Mouse (Mus musculus) kidney, postnatal 0 days (tissue): ENCODE measurements around the gene Pla2g2e. TPM values are rescaled to one million over a fixed set of nuclear protein-coding genes. Genes with fewer than 3 reads are reported as not detected.
"Not testable (repeated sequence)": the region's sequence is repeated elsewhere in the genome, so short reads cannot be mapped to it uniquely, and the experiment has no call there.

Experiments
- ATAC-seq: fragments of 200-750 bp; cut with Nextera tagmentation; replicated peaks from 2 replicates; pipeline ENCODE4 v1.8.0; 2017; ENCODE audit warnings: low read depth, moderate number of reproducible peaks, moderate TSS enrichment, moderate library complexity; ENCODE audit not compliant: low FRiP score
- DNase-seq: peaks from one replicate; pipeline ENCODE4 v3.0.0-alpha.2; 2016; ENCODE audit warnings: low spot score
- H3K27ac ChIP-seq: fragments of 300-500 bp; sonication (generic); 2 replicates; pipeline ENCODE4 v1.5.1; 2014; ENCODE audit warnings: mild to moderate bottlenecking
- H3K27me3 ChIP-seq: fragments of 300-500 bp; sonication (generic); 2 replicates; pipeline ENCODE4 v1.6.1; 2014; ENCODE audit warnings: low read length, mixed read lengths; ENCODE audit not compliant: insufficient read depth
- H3K36me3 ChIP-seq: fragments of 300-500 bp; sonication (generic); 2 replicates; pipeline ENCODE4 v1.6.1; 2014; ENCODE audit warnings: low read length, mixed read lengths; ENCODE audit not compliant: insufficient read depth
- H3K4me1 ChIP-seq: fragments of 300-500 bp; sonication (generic); replicated peaks from 2 replicates; pipeline ENCODE4 v1.6.1; 2014; ENCODE audit warnings: antibody characterized with exemption, low read length, mixed read lengths; ENCODE audit not compliant: insufficient read depth
- H3K4me2 ChIP-seq: fragments of 300-500 bp; sonication (generic); 2 replicates; pipeline ENCODE4 v1.6.1; 2014; ENCODE audit warnings: mild to moderate bottlenecking, low read length, moderate library complexity, mixed read lengths
- H3K4me3 ChIP-seq: fragments of 300-500 bp; sonication (generic); replicated peaks from 2 replicates; pipeline ENCODE4 v1.5.1; 2014; ENCODE audit warnings: low read depth, low read length
- H3K9ac ChIP-seq: fragments of 300-500 bp; sonication (generic); 2 replicates; pipeline ENCODE4 v1.6.1; 2014; ENCODE audit warnings: low read depth, low read length
- H3K9me3 ChIP-seq: fragments of 300-500 bp; sonication (generic); replicated peaks from 2 replicates; pipeline ENCODE4 v1.6.1; 2016; ENCODE audit warnings: low read length, inconsistent platforms, mixed read lengths
- CTCF ChIP-seq: IDR thresholded peaks from 2 replicates; pipeline ENCODE4 v1.5.1; 2016; ENCODE audit warnings: antibody characterized with exemption, low read depth, mild to moderate bottlenecking, moderate library complexity
- WGBS: fragments of 180-500 bp; shearing (Covaris S2); extraction: QIAGEN DNeasy Blood & Tissue Kit; methylation state at CpG from one replicate; pipeline ENCODE4 v1.1.7; 2014; 5-methylcytosine and 5-hydroxymethylcytosine counted together
- polyA plus RNA-seq: library from polyadenylated mRNA; unstranded; fragments of >200 nt; fragmentation: Nextera tagmentation; extraction: Ambion mirVana; gene quantifications from 2 replicates; pipeline ENCODE4 v1.2.1, GENCODE M21; 2015

Gene Pla2g2e
- polyA plus RNA-seq, 1 experiment from 2014 or later = not detected

DNA sequence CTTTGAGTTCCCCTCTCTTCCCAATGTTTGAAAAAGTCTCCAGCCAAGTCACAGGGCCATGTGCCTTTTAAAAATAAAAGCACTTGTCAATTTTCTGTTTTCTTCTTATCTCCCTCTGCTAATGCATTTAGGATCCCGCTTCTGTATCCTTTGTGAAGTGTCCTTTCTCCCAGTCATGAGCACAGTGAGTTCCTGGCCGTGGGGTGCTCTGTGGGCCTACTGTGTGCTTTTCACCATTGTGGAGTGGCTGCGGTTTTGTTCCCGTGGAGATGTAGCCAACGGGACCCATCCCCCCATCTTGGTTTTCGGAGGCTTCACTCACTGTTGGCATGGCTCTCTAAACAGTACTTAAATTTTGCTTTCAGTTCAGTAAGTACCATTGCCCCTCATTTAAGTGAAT lies 11.8 kb upstream of the Pla2g2e start:
- Histone ChIP-seq H3K9ac (no peak overlapping the region), H3K36me3 (no peaks in the 10 kb centered on the region), H3K4me1 (no peaks in the 10 kb centered on the region), H3K4me2 (no peak overlapping the region), H3K9me3 (no peaks in the 10 kb centered on the region), H3K27ac (no peak overlapping the region), H3K4me3 (no peak overlapping the region), H3K27me3 (no peaks in the 10 kb centered on the region)
- TF ChIP-seq CTCF = no peak
- 69% methylated on average over 6 of the region's 6 CpGs for WGBS
- ATAC-seq = no peak
- no peak for DNase-seq

DNA sequence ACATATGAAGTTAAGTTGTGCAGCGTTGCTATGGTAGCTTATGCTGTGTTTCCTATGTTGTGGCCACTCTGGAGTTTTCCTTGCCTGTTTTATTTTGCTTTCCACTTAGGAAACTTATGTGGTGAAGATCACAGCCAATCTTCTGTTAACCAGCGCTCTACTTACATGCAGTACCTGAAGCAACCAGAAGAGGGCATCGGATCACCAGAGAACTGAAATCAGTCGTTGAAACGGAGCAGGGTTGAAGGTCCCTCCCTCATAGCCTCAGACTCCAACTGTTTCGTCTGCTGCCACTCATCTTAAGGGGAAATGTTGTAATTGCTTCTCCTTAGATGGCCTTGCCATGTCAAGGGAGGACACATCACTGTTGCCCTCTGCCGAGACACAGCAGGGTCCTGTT lies 11.3 kb upstream of the Pla2g2e start:
- Histone ChIP-seq H3K9ac (no peak overlapping the region), H3K4me1 (no peaks in the 10 kb centered on the region), H3K4me2 (no peak overlapping the region), H3K36me3 (no peaks in the 10 kb centered on the region), H3K27me3 (no peaks in the 10 kb centered on the region), H3K9me3 (no peaks in the 10 kb centered on the region), H3K27ac (no peak overlapping the region), H3K4me3 (no peak overlapping the region)
- peak; percentile 98 for TF ChIP-seq CTCF
- 11% methylated on average over 7 of the region's 7 CpGs for WGBS
- ATAC-seq (no peak), DNase-seq (peak; percentile 91)

DNA sequence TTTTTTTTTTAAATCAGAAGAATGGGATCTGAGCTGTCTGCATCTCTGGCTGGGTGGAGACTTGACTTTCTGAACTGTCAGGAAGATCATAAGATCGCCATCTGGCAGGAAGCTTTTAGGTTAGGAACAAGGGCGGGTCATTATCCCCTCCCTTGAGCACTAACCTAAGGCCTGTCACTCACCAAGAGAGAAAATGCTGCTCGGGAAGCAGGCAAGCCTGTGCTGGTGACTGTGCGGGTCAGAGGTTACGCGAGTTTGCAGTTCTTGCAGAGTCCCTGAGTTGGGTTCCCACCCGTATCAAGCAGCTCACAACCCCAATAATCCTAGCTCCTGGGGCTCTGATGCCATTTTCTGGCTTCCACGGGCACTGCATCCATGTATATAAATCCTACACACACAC lies 9.1 kb upstream of the Pla2g2e start:
- H3K27me3 ChIP-seq = no peaks in the 10 kb centered on the region
- WGBS = 49% methylated on average over 8 of the region's 8 CpGs
- no peak overlapping the region for H3K9ac ChIP-seq
- no peaks in the 10 kb centered on the region for H3K36me3 ChIP-seq
- no peak overlapping the region for H3K4me2 ChIP-seq
- ATAC-seq (no peak), DNase-seq (no peak)
- no peak for TF ChIP-seq CTCF
- no peak overlapping the region for H3K27ac ChIP-seq
- no peaks in the 10 kb centered on the region for H3K4me1 ChIP-seq
- no peak overlapping the region for H3K4me3 ChIP-seq
- no peaks in the 10 kb centered on the region for H3K9me3 ChIP-seq

DNA sequence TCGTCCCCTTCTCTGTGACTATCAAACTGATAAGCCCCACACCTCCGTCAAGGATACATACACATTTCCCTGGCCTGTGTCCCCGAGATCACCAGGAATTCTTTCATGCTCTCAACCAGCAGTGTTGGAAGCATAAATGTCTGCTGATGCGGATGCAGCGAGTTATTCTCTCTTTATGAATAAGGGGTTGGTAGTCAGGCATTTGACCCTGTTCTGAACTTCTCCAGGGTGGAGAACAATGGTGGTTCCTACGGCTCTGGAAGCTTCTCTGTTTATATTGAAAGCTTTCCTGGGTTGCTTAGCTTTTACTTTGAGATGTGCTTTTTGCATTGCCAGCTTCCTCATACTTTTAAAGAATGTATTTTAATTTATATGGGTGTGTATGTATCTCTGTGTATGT lies 3.9 kb upstream of the Pla2g2e start, which contains the start of gene Gm13030:
Gene Gm13030 (minus strand): TSS at position 101 of the 400 bp plus-strand sequence.
- TF ChIP-seq CTCF = no peak
- Histone ChIP-seq H3K4me2 (no peak within 1 kb of the TSS), H3K27me3 (no peaks in the 10 kb centered on the region), H3K9ac (no peak within 1 kb of the TSS), H3K4me1 (no peaks in the 10 kb centered on the region), H3K9me3 (no peaks in the 10 kb centered on the region), H3K36me3 (no peaks in the 10 kb centered on the region), H3K27ac (no peak within 1 kb of the TSS), H3K4me3 (no peak within 1 kb of the TSS)
- DNase-seq (no peak), ATAC-seq (no peak)
- 87% methylated on average over 6 of the region's 6 CpGs for WGBS

DNA sequence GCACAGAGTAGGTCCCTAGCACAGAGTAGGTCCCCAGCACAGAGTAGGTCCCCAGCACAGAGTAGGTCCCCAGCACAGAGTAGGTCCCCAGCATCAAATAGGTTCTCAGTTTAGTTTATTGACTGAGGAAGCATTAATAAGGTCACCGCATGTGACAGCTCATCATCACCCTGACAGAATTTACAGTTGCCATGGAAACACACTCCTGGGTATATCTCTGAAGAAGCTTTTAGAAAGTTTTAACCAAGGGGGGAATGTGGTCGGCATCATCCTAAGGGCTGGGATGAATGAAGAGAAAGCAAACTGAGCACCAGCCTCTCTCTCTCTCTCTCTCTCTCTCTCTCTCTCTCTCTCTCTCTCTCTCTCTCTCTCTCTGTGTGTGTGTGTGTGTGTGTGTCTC lies 2.5 kb upstream of the Pla2g2e start:
- not testable (repeated sequence) for H3K27ac ChIP-seq, H3K4me2 ChIP-seq, H3K4me3 ChIP-seq, DNase-seq, H3K9me3 ChIP-seq, H3K4me1 ChIP-seq, H3K9ac ChIP-seq, ATAC-seq, H3K27me3 ChIP-seq, H3K36me3 ChIP-seq
- WGBS = 96% methylated on average over 2 of the region's 2 CpGs

DNA sequence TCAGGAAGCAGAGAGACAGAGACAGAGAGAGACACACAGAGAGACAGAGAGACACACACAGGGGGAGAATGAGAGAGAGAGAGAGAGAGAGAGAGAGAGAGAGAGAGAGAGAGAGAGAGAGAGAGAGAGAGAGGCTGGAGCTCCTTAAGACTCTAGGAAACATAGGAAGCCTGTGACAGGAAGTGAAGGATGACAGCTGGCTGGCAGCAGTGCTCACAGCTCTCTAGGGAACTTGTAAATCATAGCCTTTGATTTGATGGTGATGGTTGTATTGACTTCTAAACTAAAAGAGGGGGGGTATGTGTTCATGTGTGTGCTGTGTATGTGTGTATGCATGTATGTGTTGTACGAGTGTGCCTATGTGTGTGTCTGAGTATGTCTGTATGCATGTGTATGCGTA lies 1.8 kb upstream of the Pla2g2e start:
- 86% methylated on average over 2 of the region's 2 CpGs for WGBS
- DNase-seq (peak; percentile 33), ATAC-seq (no peak)
- Histone ChIP-seq H3K36me3 (no peaks in the 10 kb centered on the region), H3K27me3 (no peaks in the 10 kb centered on the region), H3K4me1 (no peaks in the 10 kb centered on the region), H3K27ac (no peak overlapping the region), H3K9me3 (no peaks in the 10 kb centered on the region), H3K9ac (no peak overlapping the region), H3K4me3 (no peak overlapping the region), H3K4me2 (no peak overlapping the region)
- no peak for TF ChIP-seq CTCF

DNA sequence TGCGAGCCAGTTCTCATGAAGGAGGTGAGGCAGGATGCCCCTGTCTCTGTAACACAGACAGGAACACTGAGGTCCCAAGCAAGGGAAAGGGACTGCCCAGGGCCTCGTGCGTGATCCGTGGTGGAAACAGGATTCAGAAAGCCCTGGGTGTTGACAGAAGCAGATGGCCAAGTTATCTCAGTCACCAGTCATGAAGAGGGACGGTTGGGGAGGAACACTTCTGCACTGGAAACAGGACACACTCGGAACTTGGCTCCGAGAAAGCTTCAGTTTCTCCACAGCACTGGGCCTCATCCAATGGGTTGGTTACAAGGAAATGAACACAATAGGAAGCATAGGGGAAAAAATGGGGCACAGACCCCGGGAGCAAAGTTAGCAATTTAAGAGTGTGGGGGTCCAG lies 1.0 kb downstream of the Pla2g2e start:
- Histone ChIP-seq H3K27ac (no peak overlapping the region), H3K9ac (no peak overlapping the region), H3K4me3 (no peak overlapping the region), H3K36me3 (no peaks in the 10 kb centered on the region), H3K4me2 (no peak overlapping the region), H3K4me1 (peaks cover 5% of the 10 kb centered on the region; the same call in 1 of the 2 replicates), H3K27me3 (no peaks in the 10 kb centered on the region), H3K9me3 (no peaks in the 10 kb centered on the region)
- ATAC-seq (no peak), DNase-seq (no peak)
- 37% methylated on average over 8 of the region's 8 CpGs for WGBS
- TF ChIP-seq CTCF = no peak
